Mouse (Mus musculus) heart, embryonic 11.5 days (tissue): ENCODE results near the gene Fam92b. TPM values are rescaled to one million over a fixed set of nuclear protein-coding genes. Genes with fewer than 3 reads are reported as not detected.
A peak's percentile ranks its signal among the peaks of the same experiment; 100 is the strongest.

ENCODE experiments used
- ATAC-seq: fragments of 200-750 bp; cut with Nextera tagmentation; replicated peaks from 2 replicates; pipeline ENCODE4 v1.8.0; 2017; ENCODE audit warnings: moderate library complexity; ENCODE audit not compliant: insufficient number of reproducible peaks, low FRiP score, low TSS enrichment
- H3K27ac ChIP-seq: fragments of 300-500 bp; sonication (generic); 2 replicates; pipeline ENCODE4 v1.5.1; 2014; ENCODE audit warnings: mild to moderate bottlenecking, low read depth, low read length
- H3K27me3 ChIP-seq: fragments of 300-500 bp; sonication (generic); 2 replicates; pipeline ENCODE4 v1.6.1; 2014; ENCODE audit warnings: mild to moderate bottlenecking, low read length, mixed read lengths; ENCODE audit not compliant: control insufficient read depth, insufficient read depth
- H3K36me3 ChIP-seq: fragments of 300-500 bp; sonication (generic); 2 replicates; pipeline ENCODE4 v1.6.1; 2014; ENCODE audit warnings: mild to moderate bottlenecking, low read length, moderate library complexity, mixed read lengths; ENCODE audit not compliant: control insufficient read depth, insufficient read depth
- H3K4me1 ChIP-seq: fragments of 300-500 bp; sonication (generic); 2 replicates; pipeline ENCODE4 v1.6.1; 2014; ENCODE audit warnings: low read length; ENCODE audit not compliant: control insufficient read depth, insufficient read depth
- H3K4me2 ChIP-seq: fragments of 300-500 bp; sonication (generic); 2 replicates; pipeline ENCODE4 v1.6.1; 2014; ENCODE audit warnings: mild to moderate bottlenecking, moderate library complexity
- H3K4me3 ChIP-seq: fragments of 300-500 bp; sonication (generic); 2 replicates; pipeline ENCODE4 v1.5.1; 2014; ENCODE audit warnings: low read depth, low read length
- H3K9ac ChIP-seq: fragments of 300-500 bp; sonication (generic); 2 replicates; pipeline ENCODE4 v1.6.1; 2014; ENCODE audit warnings: mild to moderate bottlenecking, low read depth, low read length, moderate library complexity
- H3K9me3 ChIP-seq: fragments of 300-500 bp; sonication (generic); replicated peaks from 2 replicates; pipeline ENCODE4 v1.6.1; 2016; ENCODE audit warnings: low read length; ENCODE audit not compliant: control insufficient read depth
- WGBS: fragments of 180-500 bp; shearing (Covaris S2); extraction: QIAGEN DNeasy Blood & Tissue Kit; methylation state at CpG from one replicate; pipeline ENCODE4 v1.1.7; 2014; ENCODE audit not compliant: insufficient replicate concordance; 5-methylcytosine and 5-hydroxymethylcytosine counted together
- polyA plus RNA-seq: library from polyadenylated mRNA; unstranded; fragments of >200 nt; fragmentation: Nextera tagmentation; extraction: Ambion mirVana; gene quantifications from 2 replicates; pipeline ENCODE4 v1.2.1, GENCODE M21; 2014

Fam92b gene
- polyA plus RNA-seq, 1 experiment from 2014 or later: not detected

DNA sequence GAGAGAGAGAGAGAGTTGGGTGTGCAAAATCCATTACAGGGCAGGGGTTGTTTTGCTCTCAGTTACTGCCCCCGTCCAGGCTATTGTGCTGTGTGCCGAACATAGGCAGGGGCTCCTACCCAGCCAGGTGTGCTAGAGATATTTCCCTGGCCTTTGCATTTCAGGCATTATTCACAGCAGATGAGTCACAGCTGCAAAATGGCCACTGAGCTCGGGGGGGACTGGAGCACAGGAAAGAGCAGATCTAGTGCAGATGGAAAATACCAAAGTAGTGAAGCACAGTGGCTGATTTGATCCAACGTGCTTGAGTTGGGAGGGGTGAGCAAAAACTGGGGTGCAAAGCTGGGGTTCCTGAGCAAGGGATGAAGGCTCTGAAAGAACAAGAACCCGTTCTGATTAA, 56.3 kb downstream of the Fam92b start:
- 57% methylated on average over 5 of the region's 5 CpGs for WGBS
- Histone ChIP-seq H3K9me3 (no peaks in the 10 kb centered on the region; the same call in 1 of the 2 replicates), H3K4me2 (peak overlapping the region; percentile 24; the same call in 1 of the 2 replicates), H3K27me3 (peaks cover 5% of the 10 kb centered on the region), H3K9ac (no peak overlapping the region), H3K27ac (no peak overlapping the region), H3K36me3 (no peaks in the 10 kb centered on the region), H3K4me1 (peaks cover 63% of the 10 kb centered on the region), H3K4me3 (no peak overlapping the region)
- ATAC-seq: no peak

DNA sequence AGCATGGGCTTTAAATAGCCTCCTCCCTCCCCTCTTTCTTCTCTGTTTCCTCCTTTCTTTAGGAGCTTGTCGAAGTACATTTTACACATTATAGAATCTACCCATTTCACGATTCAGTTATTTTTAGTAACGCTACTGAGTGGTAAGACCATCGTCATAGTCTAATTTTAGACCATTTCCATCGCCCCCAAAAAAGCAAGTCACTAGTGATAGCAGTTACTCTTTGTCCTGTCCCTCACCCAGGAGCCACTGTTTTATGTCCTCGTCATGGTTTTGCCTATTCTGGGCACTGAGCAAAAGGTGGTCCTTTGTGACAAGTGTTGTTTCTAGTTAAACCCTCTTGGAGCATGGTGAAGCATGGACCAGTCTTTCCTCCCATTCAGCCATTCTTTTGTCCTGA, 57.3 kb downstream of the Fam92b start:
- ATAC-seq: no peak; the same call in 1 of the 2 replicates
- H3K9me3 ChIP-seq: no peaks in the 10 kb centered on the region; the same call in 1 of the 2 replicates
- peak overlapping the region; percentile 84 for H3K27ac ChIP-seq
- no peak overlapping the region for H3K4me3 ChIP-seq
- 38% methylated on average over 6 of the region's 6 CpGs for whole genome bisulfite sequencing
- H3K4me1 ChIP-seq: peaks cover 57% of the 10 kb centered on the region
- H3K36me3 ChIP-seq: no peaks in the 10 kb centered on the region
- 0 out of 2 replicates have a peak overlapping the region, but pooled peaks have one; percentile 31 for H3K9ac ChIP-seq
- peak overlapping the region; percentile 46 for H3K4me2 ChIP-seq
- peaks cover 13% of the 10 kb centered on the region for H3K27me3 ChIP-seq

DNA sequence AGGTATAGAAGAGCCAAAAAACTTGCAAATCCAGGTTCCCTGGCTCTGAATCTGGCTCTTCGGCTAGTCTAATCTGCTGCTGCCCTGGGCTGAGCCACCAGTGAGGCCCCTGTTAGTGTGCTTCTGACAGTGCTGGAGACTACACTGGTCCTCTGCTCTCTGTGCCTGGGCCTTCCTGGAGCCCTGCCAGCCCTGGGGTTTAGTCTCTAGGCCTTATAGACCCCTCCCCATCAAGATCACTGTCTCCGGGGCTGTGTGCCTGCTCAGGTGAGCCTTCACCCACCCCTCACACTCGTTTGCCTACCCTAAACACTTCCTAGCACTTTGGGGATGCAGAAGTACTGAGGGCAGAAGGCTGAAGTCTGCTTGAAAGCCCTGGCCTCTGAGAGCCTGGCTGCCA, 57.8 kb downstream of the Fam92b start:
- peak overlapping the region; percentile 84 for H3K27ac ChIP-seq
- H3K9me3 ChIP-seq: no peaks in the 10 kb centered on the region; the same call in 1 of the 2 replicates
- peaks cover 55% of the 10 kb centered on the region for H3K4me1 ChIP-seq
- peak overlapping the region; percentile 31; the same call in 1 of the 2 replicates for H3K9ac ChIP-seq
- ATAC-seq: no peak; the same call in 1 of the 2 replicates
- no peaks in the 10 kb centered on the region for H3K36me3 ChIP-seq
- H3K4me2 ChIP-seq: peak overlapping the region; percentile 46
- 45% methylated on average over 3 of the region's 3 CpGs for WGBS
- no peak overlapping the region for H3K4me3 ChIP-seq
- H3K27me3 ChIP-seq: peaks cover 18% of the 10 kb centered on the region

DNA sequence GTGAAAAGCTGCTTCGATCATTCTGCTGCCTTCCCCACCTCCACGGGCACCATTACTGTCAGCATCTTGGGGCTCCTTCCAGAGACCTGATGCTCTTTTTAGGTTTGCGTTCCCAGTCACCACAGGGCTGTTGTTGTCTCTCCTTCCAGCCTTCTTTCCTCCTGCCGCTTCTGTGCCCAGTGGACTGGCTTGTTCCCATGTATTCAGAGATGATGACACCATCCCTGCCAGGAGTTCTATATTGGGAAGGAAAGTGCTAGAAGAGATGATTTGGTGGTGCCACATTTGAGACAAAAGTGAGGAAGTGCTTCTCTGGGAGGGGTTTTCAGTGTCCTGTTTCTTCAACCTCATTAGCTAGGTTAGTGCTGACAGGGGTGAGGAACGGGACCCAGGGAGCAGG, 58.4 kb downstream of the Fam92b start:
- H3K4me1 ChIP-seq: peaks cover 50% of the 10 kb centered on the region
- H3K9me3 ChIP-seq: no peaks in the 10 kb centered on the region; the same call in 1 of the 2 replicates
- H3K36me3 ChIP-seq: no peaks in the 10 kb centered on the region
- no peak overlapping the region for H3K9ac ChIP-seq
- H3K4me2 ChIP-seq: no peak overlapping the region
- no peak overlapping the region for H3K4me3 ChIP-seq
- peaks cover 21% of the 10 kb centered on the region for H3K27me3 ChIP-seq
- 70% methylated on average over 5 of the region's 5 CpGs for WGBS
- ATAC-seq: no peak
- H3K27ac ChIP-seq: peak overlapping the region; percentile 84; the same call in 1 of the 2 replicates

GRCm38 (mm10) chr8:120118162-120118561, 59.1 kb downstream of the Fam92b start:
- no peak overlapping the region for H3K4me3 ChIP-seq
- no peak overlapping the region for H3K27ac ChIP-seq
- no peak overlapping the region for H3K4me2 ChIP-seq
- no peaks in the 10 kb centered on the region; the same call in 1 of the 2 replicates for H3K9me3 ChIP-seq
- ATAC-seq: no peak
- H3K36me3 ChIP-seq: no peaks in the 10 kb centered on the region
- 66% methylated on average over 9 of the region's 9 CpGs for WGBS
- peaks cover 21% of the 10 kb centered on the region for H3K27me3 ChIP-seq
- H3K9ac ChIP-seq: no peak overlapping the region
- H3K4me1 ChIP-seq: peaks cover 46% of the 10 kb centered on the region

DNA sequence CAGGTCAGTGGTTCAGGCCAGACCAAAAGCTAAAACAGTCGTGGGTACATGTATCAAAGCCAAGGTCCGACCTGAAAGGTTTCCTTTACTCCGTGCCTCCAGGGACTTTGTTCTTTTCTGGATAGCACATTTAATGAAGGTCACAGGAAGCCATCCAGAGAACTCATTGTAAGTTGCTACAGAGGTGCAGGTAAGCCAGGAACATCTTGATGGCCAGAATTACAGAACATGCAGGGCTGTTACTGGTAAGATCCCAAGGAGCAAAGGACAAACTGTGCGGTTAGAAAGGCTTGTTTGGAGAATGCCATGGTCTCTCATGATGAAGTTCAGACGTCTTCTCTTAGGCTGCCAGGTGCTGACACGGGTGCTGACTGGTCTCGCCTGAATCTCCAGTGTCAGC, 60.7 kb downstream of the Fam92b start:
- Histone ChIP-seq H3K4me2 (no peak overlapping the region), H3K9ac (no peak overlapping the region), H3K27me3 (peaks cover 21% of the 10 kb centered on the region), H3K4me1 (peaks cover 40% of the 10 kb centered on the region), H3K36me3 (no peaks in the 10 kb centered on the region), H3K9me3 (no peaks in the 10 kb centered on the region; the same call in 1 of the 2 replicates), H3K27ac (no peak overlapping the region), H3K4me3 (no peak overlapping the region)
- ATAC-seq: no peak
- WGBS: 71% methylated on average over 7 of the region's 7 CpGs

Other genes starting within 250 kb of the Fam92b start
- gene Crispld2, start 185.0 kb downstream of the Fam92b start, polyA plus RNA-seq: 1.7 and 2.8 TPM in 2 replicates
- gene Zdhhc7, start 76.0 kb downstream of the Fam92b start, polyA plus RNA-seq: 24.7 and 29.1 TPM in 2 replicates
- gene 6430548M08Rik, start 63.3 kb downstream of the Fam92b start, polyA plus RNA-seq: 8.4 and 13.5 TPM in 2 replicates
- 12.8 and 12.9 TPM in 2 replicates for gene Gse1, start 51.0 kb upstream of the Fam92b start, polyA plus RNA-seq